Mouse (Mus musculus): Measurements from ENCODE around the gene Plcl1. TPM values are rescaled to one million over a fixed set of nuclear protein-coding genes. Genes with fewer than 3 reads are reported as not detected.

The Plcl1 gene
- polyA plus RNA-seq, 1 experiment = 0.30 TPM

DNA sequence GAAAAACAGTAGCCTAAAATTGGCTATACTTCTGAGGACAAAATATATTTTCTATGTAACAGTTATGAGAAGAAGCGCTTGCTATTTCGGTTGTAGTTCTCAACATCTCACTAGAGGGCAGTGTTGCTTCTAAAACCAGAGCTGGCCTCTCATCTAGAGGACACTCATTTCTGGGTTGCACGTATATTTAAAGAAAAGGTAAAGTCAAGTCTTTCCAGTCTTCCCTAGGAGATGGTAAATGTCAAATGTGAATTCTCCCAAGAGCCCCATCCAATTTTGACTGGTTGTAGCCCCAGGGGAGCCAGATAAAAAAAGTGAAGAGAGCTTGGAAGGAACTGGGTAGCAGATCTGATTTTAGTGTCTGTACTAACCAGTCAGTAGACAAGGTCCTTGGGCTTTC, 1.3 kb upstream of the Plcl1 start:
- H3K4me3 ChIP-seq (replicated peaks; ENCODE audit: control insufficient read depth, low read depth, low read length) = no peak overlapping the region
- no peak overlapping the region for H3K27ac ChIP-seq (ENCODE audit: control insufficient read depth, insufficient read depth, low read depth, low read length, poor library complexity)
- 6% methylated on average over 3 of the region's 3 CpGs for WGBS
- TF ChIP-seq CTCF (IDR thresholded peaks at IDR 0.05; ENCODE audit: control insufficient read depth, insufficient read depth, low read length) (0 out of 2 replicates have a peak, but pooled peaks have one; percentile 14), POLR2A (IDR thresholded peaks at IDR 0.05; ENCODE audit: borderline replicate concordance, control insufficient read depth, low read depth, low read length) (no peak)
- no peaks in the 10 kb centered on the region; the same call in 1 of the 2 replicates for H3K4me1 ChIP-seq (ENCODE audit: control insufficient read depth, insufficient read depth, low read length)

DNA sequence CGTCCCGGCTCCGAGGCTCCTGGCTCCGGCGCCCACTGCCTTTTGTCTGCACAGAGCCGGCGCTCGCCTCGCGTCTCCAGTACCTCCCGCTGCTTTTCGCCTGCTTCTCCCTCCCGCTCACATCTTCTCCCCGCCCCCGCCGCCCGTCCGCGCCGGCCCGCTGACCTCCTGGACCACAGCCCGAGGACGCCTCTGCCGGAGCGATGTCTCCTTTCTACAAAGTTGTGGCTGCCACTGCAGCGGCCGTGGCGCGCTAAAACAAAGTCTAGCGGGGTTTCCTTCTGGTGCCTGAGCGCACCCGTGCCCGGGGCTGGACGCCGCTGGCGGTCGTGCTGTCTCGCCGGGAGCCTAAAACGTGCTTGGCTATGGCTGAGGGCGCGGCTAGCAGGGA, 297 bp downstream of the Plcl1 start:
- under 1% methylated on average over 41 of the region's 42 CpGs for WGBS
- TF ChIP-seq POLR2A (IDR thresholded peaks at IDR 0.05; ENCODE audit: borderline replicate concordance, control insufficient read depth, low read depth, low read length) = no peak
- TF ChIP-seq CTCF (IDR thresholded peaks at IDR 0.05; ENCODE audit: control insufficient read depth, insufficient read depth, low read length) = no peak
- H3K4me3 ChIP-seq (replicated peaks; ENCODE audit: control insufficient read depth, low read depth, low read length) = peak overlapping the region; percentile 59
- H3K27ac ChIP-seq (ENCODE audit: control insufficient read depth, insufficient read depth, low read depth, low read length, poor library complexity) = no peak overlapping the region; the same call in 1 of the 2 replicates
- no peaks in the 10 kb centered on the region; the same call in 1 of the 2 replicates for H3K4me1 ChIP-seq (ENCODE audit: control insufficient read depth, insufficient read depth, low read length)

DNA sequence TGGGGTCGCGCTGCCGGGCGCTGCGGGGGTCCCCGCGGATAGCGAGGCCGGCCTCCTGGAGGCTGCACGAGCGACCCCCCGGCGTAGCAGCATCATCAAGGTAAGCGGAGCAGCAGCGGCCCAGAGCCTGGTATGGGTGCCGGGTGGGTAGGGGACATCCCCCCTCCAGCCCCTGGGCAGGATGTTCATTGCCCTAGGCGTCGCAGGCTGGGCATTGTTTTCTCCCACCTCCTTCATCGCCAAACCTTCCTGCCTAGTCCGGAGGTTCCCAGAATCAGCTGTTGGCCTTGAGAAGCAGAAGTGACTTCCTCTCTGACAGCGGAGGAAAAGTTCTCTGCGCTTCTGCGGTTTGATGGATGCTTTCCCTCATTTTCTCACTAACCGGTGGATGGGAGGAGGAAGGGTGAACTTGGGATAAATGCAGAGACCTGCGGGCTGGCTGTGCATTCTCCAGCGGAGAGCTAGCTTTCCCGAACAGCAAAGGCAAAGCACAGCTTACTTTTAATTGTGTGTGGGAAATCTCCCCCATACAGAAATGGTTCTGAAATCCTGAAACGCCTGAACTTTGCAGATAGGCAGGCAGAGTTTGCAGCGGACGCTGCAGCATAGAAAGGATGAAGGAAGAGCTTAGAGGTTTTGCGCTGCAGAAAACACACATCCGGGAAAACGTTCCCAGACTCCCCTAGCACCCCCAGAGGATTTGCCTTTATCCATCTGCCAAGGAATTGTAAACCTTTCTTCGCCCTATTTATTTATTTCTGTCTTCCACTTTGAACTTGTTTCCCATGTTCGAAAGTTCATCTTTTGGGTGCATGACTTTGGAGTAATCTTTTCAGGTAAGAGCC, 1.0 kb downstream of the Plcl1 start:
- Histone ChIP-seq H3K4me3 (replicated peaks; ENCODE audit: control insufficient read depth, low read depth, low read length) (peak overlapping the region; percentile 45), H3K27ac (ENCODE audit: control insufficient read depth, insufficient read depth, low read depth, low read length, poor library complexity) (no peak overlapping the region; the same call in 1 of the 2 replicates), H3K4me1 (ENCODE audit: control insufficient read depth, insufficient read depth, low read length) (no peaks in the 10 kb centered on the region; the same call in 1 of the 2 replicates)
- 9% methylated on average over 35 of the region's 35 CpGs for WGBS
- TF ChIP-seq POLR2A (IDR thresholded peaks at IDR 0.05; ENCODE audit: borderline replicate concordance, control insufficient read depth, low read depth, low read length) (no peak), CTCF (IDR thresholded peaks at IDR 0.05; ENCODE audit: control insufficient read depth, insufficient read depth, low read length) (no peak)

DNA sequence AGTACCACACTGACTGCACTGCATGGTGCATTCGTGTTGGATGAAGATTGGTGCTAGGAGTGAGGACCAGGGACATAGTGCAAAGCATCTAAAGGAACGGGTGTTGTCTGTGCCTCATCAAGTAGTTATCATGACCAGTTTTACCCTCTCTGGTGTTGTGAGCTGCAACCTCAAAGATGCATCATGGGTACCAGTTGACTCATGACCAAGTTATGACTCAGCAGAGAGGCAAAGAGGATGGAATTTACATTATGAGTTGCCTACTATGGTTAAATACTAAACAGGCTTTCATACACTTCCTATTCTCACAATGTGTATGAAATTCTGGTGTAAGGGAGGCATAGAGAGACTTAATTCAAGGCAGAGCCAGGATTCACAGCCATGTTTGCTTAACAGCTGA, 4.9 kb downstream of the Plcl1 start:
- TF ChIP-seq POLR2A (IDR thresholded peaks at IDR 0.05; ENCODE audit: borderline replicate concordance, control insufficient read depth, low read depth, low read length) (no peak), CTCF (IDR thresholded peaks at IDR 0.05; ENCODE audit: control insufficient read depth, insufficient read depth, low read length) (no peak)
- WGBS = 63% methylated on average over 2 of the region's 2 CpGs
- H3K4me1 ChIP-seq (ENCODE audit: control insufficient read depth, insufficient read depth, low read length) = no peaks in the 10 kb centered on the region
- no peak overlapping the region for H3K27ac ChIP-seq (ENCODE audit: control insufficient read depth, insufficient read depth, low read depth, low read length, poor library complexity)
- H3K4me3 ChIP-seq (replicated peaks; ENCODE audit: control insufficient read depth, low read depth, low read length) = no peak overlapping the region

DNA sequence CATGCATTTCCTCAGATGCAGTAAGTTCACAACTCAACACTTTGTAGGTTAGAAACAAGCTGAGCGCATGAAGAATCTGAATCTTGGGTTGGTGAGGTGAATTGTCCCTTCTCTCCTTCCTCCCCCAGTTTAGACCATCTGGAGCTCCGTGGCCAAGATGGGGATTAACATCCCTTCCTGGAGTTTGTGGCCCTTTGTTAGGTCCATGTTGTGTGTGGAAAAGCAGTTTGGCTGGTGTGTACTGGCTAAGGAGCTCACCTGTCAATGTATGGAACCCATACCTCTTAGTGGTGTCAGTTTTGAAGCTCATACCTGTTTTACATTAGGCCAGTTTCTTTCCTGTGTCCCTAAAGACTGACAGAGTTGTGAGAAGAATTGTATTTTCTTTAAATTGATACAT, 5.4 kb downstream of the Plcl1 start:
- Histone ChIP-seq H3K4me1 (ENCODE audit: control insufficient read depth, insufficient read depth, low read length) (no peaks in the 10 kb centered on the region), H3K4me3 (replicated peaks; ENCODE audit: control insufficient read depth, low read depth, low read length) (no peak overlapping the region), H3K27ac (ENCODE audit: control insufficient read depth, insufficient read depth, low read depth, low read length, poor library complexity) (no peak overlapping the region)
- TF ChIP-seq POLR2A (IDR thresholded peaks at IDR 0.05; ENCODE audit: borderline replicate concordance, control insufficient read depth, low read depth, low read length) = no peak
- no peak for TF ChIP-seq CTCF (IDR thresholded peaks at IDR 0.05; ENCODE audit: control insufficient read depth, insufficient read depth, low read length)
- WGBS = 63% methylated on average over 2 of the region's 2 CpGs

DNA sequence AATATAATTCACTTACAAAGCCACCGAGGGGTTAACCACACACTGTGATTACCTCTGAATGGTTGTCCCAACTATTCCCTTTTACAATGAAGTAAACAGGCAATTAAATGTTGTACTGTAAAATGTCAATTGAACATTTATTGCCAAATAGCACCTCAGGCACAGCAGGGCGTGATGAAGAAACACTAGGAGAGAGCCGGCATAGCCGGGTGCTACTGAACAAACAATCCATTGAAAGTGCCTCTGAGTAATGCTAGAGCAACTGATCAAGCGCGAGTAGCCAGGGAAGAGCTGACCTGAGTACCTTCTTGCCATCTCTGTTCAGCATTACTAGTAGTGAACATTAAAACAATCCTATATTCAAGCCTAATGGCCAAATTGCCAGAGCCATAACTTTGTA, 6.8 kb downstream of the Plcl1 start:
- TF ChIP-seq POLR2A (IDR thresholded peaks at IDR 0.05; ENCODE audit: borderline replicate concordance, control insufficient read depth, low read depth, low read length) (no peak), CTCF (IDR thresholded peaks at IDR 0.05; ENCODE audit: control insufficient read depth, insufficient read depth, low read length) (no peak)
- no peak overlapping the region for H3K4me3 ChIP-seq (replicated peaks; ENCODE audit: control insufficient read depth, low read depth, low read length)
- no peak overlapping the region for H3K27ac ChIP-seq (ENCODE audit: control insufficient read depth, insufficient read depth, low read depth, low read length, poor library complexity)
- H3K4me1 ChIP-seq (ENCODE audit: control insufficient read depth, insufficient read depth, low read length) = no peaks in the 10 kb centered on the region
- WGBS = 81% methylated on average over 6 of the region's 6 CpGs

DNA sequence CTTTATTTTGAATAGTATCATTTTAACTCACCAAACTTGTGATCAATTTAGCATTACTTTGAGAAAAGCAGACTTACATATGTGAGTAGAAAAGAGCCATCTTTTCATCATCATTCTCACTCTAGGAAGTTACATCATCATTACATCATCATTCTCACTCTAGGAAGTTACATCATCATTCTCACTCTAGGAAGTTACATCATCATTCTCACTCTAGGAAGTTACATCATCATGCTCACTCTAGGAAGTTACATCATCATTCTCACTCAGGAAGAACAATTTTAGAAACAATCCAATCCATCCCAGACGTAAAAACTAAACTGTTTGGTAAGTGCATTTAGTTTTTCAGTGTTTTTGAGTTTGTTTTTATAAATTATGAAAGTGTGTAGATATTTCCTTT, 7.8 kb downstream of the Plcl1 start:
- H3K4me1 ChIP-seq (ENCODE audit: control insufficient read depth, insufficient read depth, low read length) = no peaks in the 10 kb centered on the region
- WGBS = 43% methylated on average over 1 of the region's 1 CpGs

DNA sequence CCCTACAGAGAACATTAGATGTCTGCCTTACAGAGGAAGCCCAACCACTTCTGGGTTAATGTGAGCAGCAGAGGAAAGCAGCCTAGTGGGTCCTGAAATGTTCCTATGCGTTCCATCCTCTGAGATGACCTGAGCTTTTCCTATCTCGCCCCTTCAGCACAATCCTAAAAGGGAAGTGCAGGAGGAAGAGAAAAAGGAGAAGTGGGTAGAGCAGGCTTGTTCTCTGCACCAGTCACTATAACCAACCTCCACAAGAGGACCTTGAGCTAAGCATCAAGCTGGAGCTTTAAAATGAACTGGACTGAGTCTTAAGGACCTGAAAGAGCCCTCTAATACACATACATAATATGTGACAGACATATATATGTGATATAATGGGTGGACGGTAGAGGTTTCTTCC, 13.2 kb downstream of the Plcl1 start:
- WGBS = 17% methylated on average over 3 of the region's 3 CpGs
- Histone ChIP-seq H3K4me3 (replicated peaks; ENCODE audit: control insufficient read depth, low read depth, low read length) (no peak overlapping the region), H3K4me1 (ENCODE audit: control insufficient read depth, insufficient read depth, low read length) (no peaks in the 10 kb centered on the region), H3K27ac (ENCODE audit: control insufficient read depth, insufficient read depth, low read depth, low read length, poor library complexity) (no peak overlapping the region)
- TF ChIP-seq POLR2A (IDR thresholded peaks at IDR 0.05; ENCODE audit: borderline replicate concordance, control insufficient read depth, low read depth, low read length) = no peak
- no peak for TF ChIP-seq CTCF (IDR thresholded peaks at IDR 0.05; ENCODE audit: control insufficient read depth, insufficient read depth, low read length)

More for the DNA sequence above, 7.8 kb downstream of the Plcl1 start:
- TF ChIP-seq POLR2A (IDR thresholded peaks at IDR 0.05; ENCODE audit: borderline replicate concordance, control insufficient read depth, low read depth, low read length) (no peak), CTCF (IDR thresholded peaks at IDR 0.05; ENCODE audit: control insufficient read depth, insufficient read depth, low read length) (no peak)
- Histone ChIP-seq H3K27ac (ENCODE audit: control insufficient read depth, insufficient read depth, low read depth, low read length, poor library complexity) (no peak overlapping the region), H3K4me3 (replicated peaks; ENCODE audit: control insufficient read depth, low read depth, low read length) (no peak overlapping the region)
